Mouse (Mus musculus) bone marrow macrophage, adult 2 months (primary cell): ENCODE data around the gene Bivm.

Source experiments
- CTCF ChIP-seq: IDR thresholded peaks from 2 replicates; pipeline ENCODE4 v1.5.1; 2012; ENCODE audit warnings: low read depth, mild to moderate bottlenecking, low read length, moderate library complexity
- POLR2A ChIP-seq: IDR thresholded peaks from 2 replicates; pipeline ENCODE4 v1.6.1; 2012; ENCODE audit warnings: mild to moderate bottlenecking, low read depth, low read length, borderline replicate concordance

DNA sequence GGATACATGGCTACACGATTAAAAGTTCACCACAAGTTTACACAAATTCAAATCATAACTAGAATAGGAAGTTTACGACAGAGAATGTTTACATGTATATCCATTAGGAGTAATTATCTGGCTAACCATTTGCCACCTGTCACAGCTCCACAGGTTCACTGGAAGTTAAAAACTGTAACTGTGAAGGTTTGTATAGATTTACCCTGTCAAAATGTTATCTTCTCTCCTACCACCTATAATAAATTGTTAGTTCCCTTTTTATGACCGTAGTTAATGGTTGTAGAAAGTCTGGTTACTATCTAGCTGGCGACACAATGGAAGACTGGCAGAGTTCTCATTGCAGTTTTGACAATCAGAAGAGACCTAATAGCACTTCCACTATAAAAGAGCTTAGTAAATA is 21.5 kb downstream of the Bivm start:
- TF ChIP-seq CTCF (no peak), POLR2A (no peak)
